Mouse (Mus musculus): ENCODE measurements at regions not wholly inside any gene's neighbourhood (a gene's known extent, or its start where the extent isn't known, plus 50 kb on each side); places are given as distances from the start of the nearest gene placed in this dataset.

DNA sequence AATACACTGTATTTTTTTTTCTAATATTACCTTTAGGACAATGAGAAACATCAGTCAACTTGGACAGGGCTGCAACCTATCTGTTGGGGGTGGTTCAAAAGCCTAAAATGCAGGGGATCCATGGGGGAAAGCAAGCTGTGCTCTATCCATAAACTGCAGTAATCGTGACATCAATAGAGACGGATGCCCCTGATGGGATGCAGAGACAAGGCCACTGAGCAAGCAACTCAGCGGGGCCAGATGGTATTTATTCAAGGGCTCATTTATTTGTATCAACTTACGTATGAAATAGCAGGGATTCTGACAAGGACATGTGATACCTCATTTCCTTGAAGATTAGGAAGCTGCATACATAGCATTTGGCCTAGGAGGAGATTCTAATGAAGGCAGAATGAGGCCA is 673.5 kb upstream of the A1bg start:
- TF ChIP-seq CTCF (IDR thresholded peaks at IDR 0.05; ENCODE audit: low read depth): no peak
- TF ChIP-seq EP300 (optimal IDR thresholded peaks at IDR 0.05): no peak

Measured in stomach, postnatal 0 days (tissue).